ENCODE assay signal across 5 mouse cellular contexts in the genomic region with DNA sequence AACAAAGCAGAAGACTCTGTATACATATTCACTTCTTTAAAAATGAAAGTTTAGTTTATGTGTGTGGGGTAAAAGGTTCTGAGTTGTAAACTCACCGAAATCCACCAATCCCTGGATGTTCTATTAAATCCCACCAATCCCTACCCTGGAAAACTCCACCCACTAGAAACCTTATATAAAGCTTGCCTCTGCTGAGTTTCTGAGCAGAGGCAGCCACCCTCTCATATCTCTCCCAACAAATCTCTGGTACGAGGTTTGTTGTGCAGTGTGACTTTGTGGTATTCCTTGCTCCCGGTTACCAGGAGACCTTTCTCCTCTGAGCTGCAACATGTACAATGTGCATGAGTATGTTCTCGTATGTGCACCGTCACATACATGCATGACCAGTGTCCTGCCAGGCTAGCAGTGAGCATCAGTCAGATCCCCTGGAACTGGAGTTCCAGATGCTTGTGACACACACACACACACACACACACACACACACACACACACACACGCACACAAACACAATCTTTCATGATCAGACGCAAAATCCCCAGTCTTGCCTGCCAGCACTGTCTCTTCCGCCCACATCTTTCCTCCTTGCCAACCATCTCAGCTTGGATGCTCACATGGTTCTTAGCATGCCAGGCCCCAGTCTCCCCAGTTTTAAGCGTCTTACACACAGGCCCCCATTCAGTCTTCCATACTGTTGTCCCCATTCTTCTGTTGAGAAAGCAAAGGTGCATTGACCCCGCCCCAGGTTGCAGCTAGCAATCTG.
"Had no signal": no experiment of that assay in that cellular context is flagged by ENCODE, and none has a peak within 500 bp of the region (broad histone marks: within the 10 kb centered on the region; RNA-seq: fewer than 3 reads in every experiment).

No protein-coding gene starts in this region.

- DNase-seq: kidney, adult 11 months; kidney, postnatal 14 days; lung, adult 18-20 months; thymus, adult 2 months; thymus, postnatal 25 days had no signal
